Mouse (Mus musculus) liver, adult 10 weeks (tissue): ENCODE results near the gene Gm5941. TPM values are rescaled to one million over a fixed set of nuclear protein-coding genes. Genes with fewer than 3 reads are reported as not detected.

Experiments used
- polyA plus RNA-seq: library from polyadenylated mRNA; stranded (reverse); fragments of 350-450 nt; fragmentation: Illumina TruSeq; extraction: RNeasy Lipid Tissue Mini Kit (QIAGEN cat#74804); gene quantifications from one replicate; pipeline ENCODE4 v1.2.3, GENCODE M21; 2014; ENCODE audit warnings: low read depth, low replicate concordance

The Gm5941 gene
- polyA plus RNA-seq, result not detected

DNA sequence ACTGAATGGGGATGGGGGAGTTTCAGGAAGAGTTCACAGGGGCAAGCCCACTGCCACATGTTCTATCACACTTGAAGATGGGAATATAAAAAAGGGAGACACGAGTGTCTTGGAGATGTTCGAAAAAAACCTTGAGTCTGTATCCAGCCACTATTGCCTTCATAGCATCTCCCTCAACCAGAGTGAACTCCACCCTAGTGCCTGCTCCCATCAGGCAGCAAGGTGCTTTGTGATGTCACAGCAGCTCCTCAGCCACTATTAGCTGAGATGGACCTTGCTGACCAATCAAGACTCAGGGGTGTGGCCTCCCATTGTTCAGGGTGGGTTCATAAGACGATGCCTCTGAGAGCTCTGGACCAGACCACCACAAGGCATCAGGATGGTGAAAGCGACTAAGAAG is at the start of gene Gm5941:
Gm5941 (plus strand) TSS at position 301 of the 400 bp plus-strand sequence.

Other genes with a start within 250 kb of the Gm5941 start
- not detected for gene Mageb18, start 109.6 kb downstream of the Gm5941 start, polyA plus RNA-seq